Mouse (Mus musculus): ENCODE measurements around the gene Olfr1424. TPM values are rescaled to one million over a fixed set of nuclear protein-coding genes. Genes with fewer than 3 reads are reported as not detected.

Olfr1424 gene
- not detected in 2 replicates for polyA plus RNA-seq (2015; fragmentation: Nextera tagmentation; extraction: Ambion mirVana)

GRCm38 (mm10) chr19:12062582-12062981 is at the start of gene Olfr1424:
Olfr1424 (minus strand) TSS chr19:12062682.

GRCm38 (mm10) chr19:12103234-12103633 is 40.8 kb upstream of the Olfr1424 start, which contains the start of gene Olfr1427:
Olfr1427 (minus strand) TSS chr19:12103334.

GRCm38 (mm10) chr19:12091913-12092312 is 29.4 kb upstream of the Olfr1424 start, which contains the start of gene Olfr1426:
Olfr1426 (minus strand) TSS chr19:12092013.

GRCm38 (mm10) chr19:12077631-12078030 is 15.1 kb upstream of the Olfr1424 start, which contains the start of gene Olfr1425:
Olfr1425 (minus strand) TSS chr19:12077731.

GRCm38 (mm10) chr19:12041217-12041616 is 21.3 kb downstream of the Olfr1424 start, which contains the start of gene Olfr1423:
Olfr1423 (minus strand) TSS chr19:12041317.

Other genes starting within 250 kb of the Olfr1424 start
- 5.2 and 5.9 TPM in 2 replicates for gene Stx3, start 243.3 kb downstream of the Olfr1424 start, polyA plus RNA-seq (2015; fragmentation: Nextera tagmentation; extraction: Ambion mirVana)
- gene Olfr1417, start 223.5 kb downstream of the Olfr1424 start, polyA plus RNA-seq (2015; fragmentation: Nextera tagmentation; extraction: Ambion mirVana) = not detected in 2 replicates
- not detected in 2 replicates for gene Olfr1418, start 201.6 kb downstream of the Olfr1424 start, polyA plus RNA-seq (2015; fragmentation: Nextera tagmentation; extraction: Ambion mirVana)
- gene Olfr1419, start 187.6 kb downstream of the Olfr1424 start, polyA plus RNA-seq (2015; fragmentation: Nextera tagmentation; extraction: Ambion mirVana) = not detected in 2 replicates
- 0.11 TPM in 1 of 2 replicates, not detected in the other for gene Olfr1420, start 176.1 kb downstream of the Olfr1424 start, polyA plus RNA-seq (2015; fragmentation: Nextera tagmentation; extraction: Ambion mirVana)
- 5.4 and 6.3 TPM in 2 replicates for gene Patl1, start 150.3 kb downstream of the Olfr1424 start, polyA plus RNA-seq (2015; fragmentation: Nextera tagmentation; extraction: Ambion mirVana)
- gene Osbp, start 96.7 kb downstream of the Olfr1424 start, polyA plus RNA-seq (2015; fragmentation: Nextera tagmentation; extraction: Ambion mirVana) = 4.3 and 4.9 TPM in 2 replicates
- not detected in 2 replicates for gene Olfr1423, start 21.4 kb downstream of the Olfr1424 start, polyA plus RNA-seq (2015; fragmentation: Nextera tagmentation; extraction: Ambion mirVana)
- gene Olfr1425, start 15.0 kb upstream of the Olfr1424 start, polyA plus RNA-seq (2015; fragmentation: Nextera tagmentation; extraction: Ambion mirVana) = not detected in 2 replicates
- gene Olfr1426, start 29.3 kb upstream of the Olfr1424 start, polyA plus RNA-seq (2015; fragmentation: Nextera tagmentation; extraction: Ambion mirVana) = not detected in 2 replicates
- not detected in 2 replicates for gene Olfr1427, start 40.7 kb upstream of the Olfr1424 start, polyA plus RNA-seq (2015; fragmentation: Nextera tagmentation; extraction: Ambion mirVana)
- not detected in 2 replicates for gene Olfr1428, start 53.2 kb upstream of the Olfr1424 start, polyA plus RNA-seq (2015; fragmentation: Nextera tagmentation; extraction: Ambion mirVana)
- gene Olfr76, start 60.5 kb upstream of the Olfr1424 start, polyA plus RNA-seq (2015; fragmentation: Nextera tagmentation; extraction: Ambion mirVana) = not detected in 2 replicates
- not detected in 2 replicates for gene Olfr1555-ps1, start 107.4 kb upstream of the Olfr1424 start, polyA plus RNA-seq (2015; fragmentation: Nextera tagmentation; extraction: Ambion mirVana)
- gene Olfr1431, start 138.0 kb upstream of the Olfr1424 start, polyA plus RNA-seq (2015; fragmentation: Nextera tagmentation; extraction: Ambion mirVana) = not detected in 2 replicates
- not detected in 2 replicates for gene Olfr1432, start 169.9 kb upstream of the Olfr1424 start, polyA plus RNA-seq (2015; fragmentation: Nextera tagmentation; extraction: Ambion mirVana)
- not detected in 2 replicates for gene Olfr262, start 179.0 kb upstream of the Olfr1424 start, polyA plus RNA-seq (2015; fragmentation: Nextera tagmentation; extraction: Ambion mirVana)
- gene Olfr235, start 198.3 kb upstream of the Olfr1424 start, polyA plus RNA-seq (2015; fragmentation: Nextera tagmentation; extraction: Ambion mirVana) = not detected in 2 replicates
- not detected in 2 replicates for gene Olfr1434, start 217.2 kb upstream of the Olfr1424 start, polyA plus RNA-seq (2015; fragmentation: Nextera tagmentation; extraction: Ambion mirVana)
- not detected in 2 replicates for gene Olfr1436, start 236.4 kb upstream of the Olfr1424 start, polyA plus RNA-seq (2015; fragmentation: Nextera tagmentation; extraction: Ambion mirVana)

All from spleen, postnatal 0 days (tissue).